Mouse (Mus musculus) granulocyte monocyte progenitor cell, adult 5-6 weeks (primary cell): ENCODE measurements around the gene 4931409K22Rik. TPM values are rescaled to one million over a fixed set of nuclear protein-coding genes. Genes with fewer than 3 reads are reported as not detected.

Experiments used
- ATAC-seq: replicated peaks from 2 replicates; pipeline ENCODE4 v1.8.0; 2016; ENCODE audit warnings: mild to moderate bottlenecking, moderate TSS enrichment, inconsistent platforms; ENCODE audit not compliant: poor library complexity, severe bottlenecking
- total RNA-seq, 2 experiments: library from RNA; stranded (forward) in 1 of 2; stranded (reverse) in 1 of 2; fragments of 200-712, 200-1000 nt in 1 of 2; fragments of >200 nt in 1 of 2; fragmentation: Nextera tagmentation in 1 of 2; gene quantifications; 2 replicates each; pipeline ENCODE4 v1.2.3; 2014 to 2017

4931409K22Rik gene
- total RNA-seq, 2 experiments from 2014 or later, result not detected

- ATAC-seq, result no peak
These were observed 5.9 kb downstream of the 4931409K22Rik start for GRCm38 (mm10) chr5:24550598-24551316.

- 0 out of 2 replicates have a peak, but pooled peaks have one; percentile 37 for ATAC-seq
These were observed 14.0 kb downstream of the 4931409K22Rik start for GRCm38 (mm10) chr5:24542643-24543042.

GRCm38 (mm10) chr5:24541144-24541569, 15.5 kb downstream of the 4931409K22Rik start:
- ATAC-seq, result no peak

DNA sequence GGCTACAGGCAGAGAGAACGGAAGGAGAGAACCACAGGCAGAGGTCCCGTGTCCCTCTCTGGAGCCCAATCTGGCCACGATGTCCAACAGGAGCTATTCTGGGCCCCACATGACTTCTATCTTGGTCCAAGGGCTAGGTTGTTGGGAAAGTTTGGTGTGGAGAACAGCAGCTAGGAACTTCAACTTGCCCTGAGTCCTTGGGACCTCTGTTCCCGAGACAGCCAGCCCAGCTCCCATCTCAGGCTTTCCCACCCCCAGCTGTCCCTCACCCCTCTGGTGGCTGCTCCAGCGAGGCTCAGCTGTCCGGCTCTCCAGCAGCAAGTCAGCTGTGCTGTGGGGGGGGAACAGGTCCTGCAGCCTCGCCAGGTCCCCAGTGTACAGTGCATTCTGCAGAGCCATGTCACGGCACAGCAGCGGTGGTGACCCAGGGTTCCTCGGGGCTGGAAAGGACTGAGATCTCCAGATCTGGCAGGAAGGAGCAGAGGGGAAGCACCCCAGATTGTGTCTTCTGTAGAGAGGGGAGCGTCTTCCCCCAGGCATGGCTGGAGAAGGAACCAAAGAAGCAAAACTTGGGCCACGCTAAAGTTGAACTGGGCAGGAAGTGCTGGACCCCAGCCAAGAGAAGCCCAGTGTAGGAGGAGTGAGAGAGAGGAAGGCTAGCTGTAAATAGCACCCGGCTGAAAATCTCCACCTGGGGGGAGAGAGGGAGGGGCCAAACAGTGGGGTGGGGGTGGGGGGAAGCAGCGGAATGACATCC, 16.0 kb downstream of the 4931409K22Rik start, which contains the start of gene Asb10:
Gene Asb10 (minus strand): TSS at position 592 of the 757 bp plus-strand sequence.
- peak; percentile 71 for ATAC-seq

GRCm38 (mm10) chr5:24539571-24540296, 16.9 kb downstream of the 4931409K22Rik start:
- no peak for ATAC-seq

GRCm38 (mm10) chr5:24537618-24538017, 19.0 kb downstream of the 4931409K22Rik start:
- no peak for ATAC-seq

DNA sequence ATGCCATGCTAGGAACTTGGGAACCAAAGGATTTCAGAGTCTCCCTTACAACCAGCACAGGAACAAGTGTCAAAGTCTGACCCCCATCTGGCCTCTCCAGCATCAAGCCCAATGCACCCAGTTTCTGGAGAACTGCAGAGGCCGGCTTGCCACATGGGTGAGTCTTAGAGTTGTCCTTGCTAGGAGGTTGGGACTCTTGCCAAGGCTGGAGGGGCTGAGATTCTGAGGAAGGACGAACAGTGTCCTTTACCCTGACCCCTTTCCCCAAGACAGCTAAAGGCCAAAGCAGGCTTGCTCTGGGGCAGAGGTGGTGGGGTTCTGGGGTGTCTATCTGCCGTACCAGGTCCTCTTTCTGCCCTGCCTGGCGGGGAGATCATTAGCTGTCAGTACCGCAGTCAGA, 20.1 kb downstream of the 4931409K22Rik start:
- no peak for ATAC-seq

DNA sequence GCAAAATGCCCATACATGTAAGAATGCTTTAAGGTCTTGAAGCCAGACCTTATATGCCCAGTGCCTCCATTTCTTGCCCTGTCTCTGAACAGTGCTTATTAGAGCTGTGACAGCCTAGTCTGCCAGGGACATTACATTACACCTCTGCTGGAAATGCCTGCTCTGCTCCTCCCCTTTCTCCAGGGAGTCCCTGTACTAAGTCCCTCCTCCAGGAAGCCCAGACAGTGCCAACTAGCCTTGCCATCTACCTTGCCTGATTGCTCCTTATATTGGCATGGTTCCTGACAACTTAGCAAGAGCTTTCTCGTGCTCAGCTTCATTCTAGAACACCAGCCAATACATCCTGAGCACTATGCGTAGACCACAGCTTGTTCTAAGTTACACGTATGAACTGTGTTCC, 20.9 kb downstream of the 4931409K22Rik start:
- ATAC-seq, result no peak

DNA sequence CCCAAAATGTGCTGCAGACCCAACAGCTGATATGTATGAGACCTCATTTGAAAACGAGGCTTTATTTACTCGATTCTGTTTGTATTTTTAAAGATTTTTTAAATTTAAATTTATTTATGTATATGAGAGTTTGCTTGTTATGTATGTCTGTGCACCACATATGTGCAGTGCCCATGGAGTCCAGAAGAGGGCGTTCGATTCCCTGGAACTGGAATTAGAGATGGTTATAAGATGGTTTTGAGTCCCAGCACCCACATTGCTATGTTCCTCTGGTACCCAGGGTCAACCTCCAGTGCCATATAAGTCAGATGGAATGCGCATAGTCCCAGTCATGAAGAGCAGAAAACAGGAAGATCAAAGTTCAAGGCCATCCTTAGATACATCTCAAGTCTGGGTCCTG, 22.3 kb downstream of the 4931409K22Rik start:
- ATAC-seq, result no peak

DNA sequence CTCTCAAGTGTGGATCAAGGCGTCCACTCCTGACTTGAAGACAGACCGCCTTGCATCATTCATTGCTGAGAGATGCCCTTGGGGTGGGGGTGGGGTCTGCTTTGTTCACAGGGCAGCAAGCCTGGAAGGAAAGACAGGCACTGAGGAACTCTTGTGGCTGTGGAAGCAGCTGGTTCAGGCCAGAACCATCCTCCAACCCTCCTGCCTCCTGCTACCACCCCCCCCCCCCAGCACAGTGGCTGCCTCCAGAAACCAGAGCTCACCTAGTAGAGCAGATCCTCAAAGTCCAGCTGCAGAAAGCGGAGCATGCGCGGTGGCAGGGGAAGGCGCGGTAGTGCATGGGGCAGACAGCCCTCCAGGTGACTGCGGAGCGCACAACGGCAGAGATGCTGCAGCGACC, 23.2 kb downstream of the 4931409K22Rik start:
- ATAC-seq, result no peak

GRCm38 (mm10) chr5:24530042-24530689, 26.4 kb downstream of the 4931409K22Rik start:
- peak; percentile 95 for ATAC-seq

DNA sequence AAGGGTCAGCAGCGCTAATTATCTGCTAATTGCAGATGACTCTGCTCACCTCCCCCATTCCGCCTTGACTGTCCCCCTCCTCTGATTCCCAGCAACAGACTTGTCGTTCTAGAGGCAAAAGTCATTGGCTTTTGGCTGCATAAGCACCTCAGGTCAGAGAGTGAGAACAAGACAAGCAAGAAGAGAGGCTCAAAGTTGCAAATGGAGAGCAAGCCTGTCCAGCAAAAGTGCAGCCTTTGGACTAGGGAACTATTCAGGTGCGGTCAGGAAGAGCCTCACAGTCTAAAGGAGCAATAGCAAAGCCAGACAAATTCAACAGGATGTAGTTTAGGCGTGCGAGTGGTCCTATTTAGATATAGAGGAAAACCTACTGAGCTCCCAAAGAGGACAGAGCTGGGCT, 28.8 kb downstream of the 4931409K22Rik start:
- no peak for ATAC-seq

GRCm38 (mm10) chr5:24526889-24527230, 29.7 kb downstream of the 4931409K22Rik start, which contains the start of gene Gbx1:
Gbx1 (minus strand) TSS chr5:24527202.
- ATAC-seq, result peak; percentile 20; the same call in 1 of the 2 replicates

DNA sequence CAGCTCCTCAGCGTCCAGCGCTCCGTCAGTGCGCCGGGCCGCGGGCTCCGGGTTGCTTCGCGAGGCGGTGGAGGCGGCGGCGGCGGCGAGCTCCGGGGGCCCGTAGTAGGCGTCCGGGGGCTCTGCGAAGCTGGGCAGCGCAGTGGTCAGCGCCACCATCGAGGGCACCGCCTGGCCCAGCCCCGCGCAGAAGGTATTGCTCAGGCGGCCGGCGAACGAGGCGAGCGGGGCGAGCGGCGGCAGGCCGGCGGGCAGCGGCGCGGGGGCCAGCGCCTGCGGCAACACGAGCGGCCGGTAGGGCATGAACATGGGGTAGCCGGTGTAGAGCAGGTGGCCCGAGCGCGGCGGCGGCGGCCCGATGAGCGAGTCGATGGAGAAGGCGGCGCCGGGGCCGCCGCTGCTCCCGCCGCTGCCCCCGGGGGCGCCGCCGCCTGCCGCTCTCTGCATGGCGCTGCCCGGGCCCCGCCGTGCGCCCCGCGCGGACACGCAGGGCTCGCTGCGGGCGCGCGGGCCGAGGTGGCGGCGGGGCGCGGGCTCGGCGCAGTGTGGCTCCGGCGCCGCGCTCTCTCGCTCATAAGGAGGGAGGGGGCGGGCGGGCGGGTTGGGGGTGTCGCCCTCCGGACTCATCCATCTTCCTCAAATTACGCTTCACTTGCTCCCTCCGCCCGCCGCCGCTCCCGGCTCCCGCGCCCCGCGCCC, 30.3 kb downstream of the 4931409K22Rik start:
- ATAC-seq, result no peak

DNA sequence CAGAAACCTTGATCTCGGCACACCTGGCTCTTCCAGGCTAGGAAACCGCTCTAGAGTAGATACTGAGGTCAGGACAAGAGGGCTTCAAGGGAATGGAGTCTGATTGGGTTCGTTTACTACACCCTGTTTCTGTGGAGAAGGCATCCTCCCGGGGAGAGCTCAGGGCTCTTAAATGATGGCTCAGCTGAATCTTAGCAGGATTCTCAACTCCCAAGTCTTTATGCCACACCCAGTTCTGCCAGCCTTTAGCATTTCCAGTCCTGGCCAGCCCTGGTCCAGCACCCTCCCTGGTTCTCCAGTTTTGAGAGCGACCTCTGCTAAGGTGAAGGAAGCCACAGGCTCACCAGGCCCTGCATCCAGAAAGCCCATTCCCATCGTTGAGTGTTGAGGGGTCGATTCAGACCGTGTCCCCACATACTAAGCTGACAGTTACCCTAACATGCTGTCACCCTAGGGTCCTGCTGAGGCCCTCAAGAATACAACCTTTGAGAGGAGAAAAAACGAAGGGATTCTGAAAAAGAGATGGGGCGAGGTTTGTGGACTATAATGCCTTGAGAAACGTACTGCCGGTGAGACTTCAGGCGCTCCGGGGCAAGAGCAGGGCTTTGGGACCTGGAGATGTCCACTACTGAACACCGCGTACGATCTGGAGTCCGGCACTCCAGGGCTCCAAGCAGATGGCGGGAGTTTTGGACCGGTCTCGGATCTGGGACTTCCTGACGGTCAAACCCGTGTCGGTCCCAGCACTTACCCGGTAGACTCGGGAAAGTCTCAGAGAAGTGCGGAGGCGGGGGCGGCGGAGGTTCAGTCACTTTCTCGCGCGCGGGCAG, 31.0 kb downstream of the 4931409K22Rik start:
- ATAC-seq, result no peak

DNA sequence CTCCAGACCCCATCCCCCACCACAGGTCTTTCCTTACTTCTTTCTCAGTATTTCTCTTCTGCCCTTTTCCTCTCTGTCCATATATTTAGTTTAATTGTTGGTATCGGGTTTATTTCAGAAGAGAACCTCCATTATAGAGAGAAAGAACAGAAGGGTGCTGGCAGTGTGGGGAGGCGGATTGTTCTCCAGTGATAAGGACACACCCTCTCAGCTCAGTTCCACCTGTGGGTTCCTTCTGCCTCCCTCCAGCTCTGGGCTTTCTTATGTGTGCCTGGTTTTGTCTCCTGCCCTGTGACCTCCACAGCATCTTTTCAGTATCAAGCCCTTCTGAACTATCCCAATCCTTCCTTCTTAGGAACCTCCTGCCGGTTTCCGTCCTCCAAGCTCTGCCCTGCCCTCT, 32.1 kb downstream of the 4931409K22Rik start:
- no peak for ATAC-seq

DNA sequence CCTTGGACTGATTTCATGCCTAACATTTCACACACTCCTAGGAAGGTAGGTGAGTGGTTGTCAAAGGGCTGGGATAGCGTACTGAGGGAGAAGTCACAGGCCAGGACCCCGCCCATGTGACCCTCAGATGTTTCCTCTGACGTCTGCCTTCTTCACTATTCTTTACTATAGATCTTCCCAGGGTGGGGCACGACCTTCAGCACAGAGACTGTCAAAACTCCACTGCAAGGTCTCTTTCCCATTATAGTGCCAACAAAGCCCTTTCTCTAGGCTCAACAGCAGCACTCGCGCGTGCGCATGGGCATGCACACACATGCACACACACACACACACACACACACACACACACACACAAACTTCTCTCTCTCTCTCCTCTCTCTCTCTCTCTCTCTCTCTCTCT, 32.8 kb downstream of the 4931409K22Rik start:
- no peak for ATAC-seq

GRCm38 (mm10) chr5:24521366-24521765, 35.2 kb downstream of the 4931409K22Rik start:
- ATAC-seq, result no peak

DNA sequence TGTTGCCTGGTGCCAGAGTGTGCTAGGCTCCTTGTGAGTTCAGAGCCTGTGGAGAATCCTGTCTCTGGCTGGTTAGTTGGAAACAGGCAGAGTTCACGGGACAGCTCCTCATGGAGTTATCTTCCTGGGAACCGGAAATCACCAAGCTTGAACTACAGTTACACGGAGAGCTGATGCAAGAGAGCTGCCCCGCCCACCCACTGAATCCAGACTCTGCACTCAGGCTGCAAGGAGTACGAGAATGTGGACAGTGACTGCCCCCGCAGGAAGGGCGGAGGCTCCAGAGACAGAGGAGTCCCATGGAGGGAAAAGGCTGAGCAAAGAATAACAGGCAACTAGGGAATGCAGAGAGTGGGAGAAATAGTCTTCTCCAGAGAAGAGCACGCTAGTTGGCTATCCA, 44.3 kb downstream of the 4931409K22Rik start:
- ATAC-seq, result no peak
